Mouse (Mus musculus) embryonic fibroblast, embryonic 13.5 days (primary cell): Measurements from ENCODE around the gene Spice1.

ENCODE experiments used
- CTCF ChIP-seq: IDR thresholded peaks from 2 replicates; pipeline ENCODE4 v1.5.1; 2011; ENCODE audit warnings: mild to moderate bottlenecking, control low read depth, low read length, moderate library complexity, borderline replicate concordance; ENCODE audit not compliant: insufficient read depth
- POLR2A ChIP-seq: IDR thresholded peaks from 2 replicates; pipeline ENCODE4 v1.6.1; 2011; ENCODE audit warnings: low read depth, mild to moderate bottlenecking, control low read depth, low read length, moderate library complexity

DNA sequence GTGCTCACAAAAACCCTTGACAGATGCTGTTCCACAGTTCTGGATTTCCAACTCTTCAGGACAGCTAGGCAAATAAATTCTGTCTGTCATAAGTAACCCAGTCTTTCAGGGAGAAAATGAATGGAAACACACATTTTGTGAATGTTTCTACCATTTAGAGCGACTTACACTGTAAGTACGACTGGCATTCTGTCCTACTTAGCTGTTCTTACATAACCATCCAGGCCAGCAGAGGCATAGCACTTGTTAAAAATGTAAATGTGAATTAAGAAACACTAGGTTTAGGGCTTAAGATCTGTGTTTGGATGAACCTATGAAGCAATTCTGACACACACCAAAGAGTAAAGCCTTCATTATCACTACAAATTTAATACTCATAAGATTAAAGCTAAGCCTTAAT lies 61.4 kb downstream of the Spice1 start:
- no peak for TF ChIP-seq POLR2A
- TF ChIP-seq CTCF: no peak
